Mouse (Mus musculus) embryo, embryonic 10 days (tissue): Measurements from ENCODE around the gene Gm17622.

Experiments used
- DNase-seq: peaks from one replicate; pipeline ENCODE4 v3.0.0-alpha.2; 2015; ENCODE audit warnings: low spot score

Gene Gm17622

DNA sequence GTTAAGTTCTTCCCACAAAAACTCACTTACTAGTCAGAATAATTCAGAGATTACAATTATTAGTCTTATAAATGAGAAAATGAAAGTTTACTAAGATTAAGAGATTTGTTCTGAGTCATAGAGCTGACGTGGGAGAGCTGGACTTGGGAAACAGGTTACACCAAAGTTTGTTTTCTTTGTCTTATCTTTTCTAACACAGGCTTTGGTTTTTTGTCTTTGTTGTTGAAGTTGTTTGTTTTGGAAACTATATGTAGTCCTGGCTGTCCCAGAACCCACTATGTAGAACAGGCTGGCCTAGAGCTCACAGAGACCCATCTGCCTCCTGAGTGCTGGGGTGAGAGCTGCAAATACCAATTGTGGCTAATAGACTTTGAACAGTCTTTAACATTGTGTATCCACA, 20.7 kb downstream of the Gm17622 start:
- no peak for DNase-seq

DNA sequence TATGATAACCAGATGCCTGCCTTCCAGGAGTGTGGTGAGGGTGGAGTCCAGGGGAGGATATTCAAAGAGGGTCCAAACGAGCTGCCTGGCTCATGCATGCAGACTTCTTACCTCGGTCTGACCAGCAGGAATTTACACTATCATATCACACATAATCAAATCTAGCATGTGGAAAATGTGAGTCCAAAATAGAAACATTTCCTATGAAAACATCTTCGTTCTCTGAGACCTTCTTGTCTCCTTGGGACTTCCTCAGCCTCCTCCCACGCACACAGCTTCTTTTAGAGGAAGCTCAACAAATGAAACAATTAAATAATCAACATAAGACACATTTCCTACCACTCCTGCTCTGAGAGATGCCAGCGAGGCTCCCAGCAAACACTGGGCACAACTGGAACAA, 21.4 kb downstream of the Gm17622 start:
- DNase-seq = no peak

DNA sequence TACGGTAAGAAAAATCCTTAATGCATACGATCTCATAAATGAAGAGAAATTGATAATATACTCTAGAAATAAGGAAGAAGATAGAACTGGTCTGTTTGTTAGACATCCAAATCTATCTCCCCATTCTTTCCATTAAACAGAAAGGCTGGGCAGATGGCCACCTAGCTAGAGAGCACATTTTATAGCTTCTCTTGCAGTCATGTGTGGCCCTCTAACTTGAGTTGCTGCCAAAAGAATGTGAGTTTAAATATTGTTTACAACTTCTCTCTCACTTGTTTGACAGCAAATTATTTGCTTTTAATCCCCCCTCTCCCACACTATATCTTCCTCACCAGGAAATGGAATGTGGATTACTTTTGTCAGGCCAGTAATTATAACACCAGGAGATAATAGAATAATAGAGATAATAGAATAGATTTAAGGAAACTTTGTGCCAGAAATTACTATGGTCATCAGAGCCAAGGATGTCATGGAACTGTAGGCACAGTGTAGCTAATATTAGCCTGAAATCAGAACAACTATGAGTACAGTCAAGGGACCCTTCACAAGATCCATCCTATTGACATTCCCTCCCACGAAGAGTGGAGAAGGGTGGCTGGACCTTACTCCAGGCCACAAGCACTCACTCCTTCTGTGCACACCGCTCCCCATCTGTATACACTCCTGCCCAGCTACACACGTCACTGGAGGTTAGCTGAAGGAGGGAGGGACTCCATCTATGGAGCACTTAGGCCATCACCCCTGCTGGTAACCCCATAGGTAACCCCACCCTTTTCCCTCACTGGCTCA, 23.8 kb downstream of the Gm17622 start:
- DNase-seq = no peak

DNA sequence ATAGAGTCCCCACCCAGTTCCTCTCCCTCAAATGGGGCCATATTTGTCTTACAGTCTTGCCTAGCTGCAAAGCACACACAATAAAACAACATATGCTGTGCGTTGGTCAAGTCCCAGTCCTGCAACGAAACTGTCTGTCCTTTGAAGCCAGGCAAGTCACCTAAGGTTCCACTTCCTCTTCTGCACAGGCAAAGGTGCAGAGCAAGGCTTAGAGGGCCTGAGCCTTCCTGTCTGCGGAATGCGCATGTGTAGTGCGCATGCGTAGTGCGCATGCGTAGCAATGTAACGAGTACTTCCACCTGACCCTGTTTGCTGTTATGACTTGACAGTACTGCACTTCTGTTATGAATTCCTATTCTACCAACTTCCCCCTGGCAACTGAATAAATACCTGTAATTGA, 25.7 kb downstream of the Gm17622 start:
- DNase-seq = no peak

DNA sequence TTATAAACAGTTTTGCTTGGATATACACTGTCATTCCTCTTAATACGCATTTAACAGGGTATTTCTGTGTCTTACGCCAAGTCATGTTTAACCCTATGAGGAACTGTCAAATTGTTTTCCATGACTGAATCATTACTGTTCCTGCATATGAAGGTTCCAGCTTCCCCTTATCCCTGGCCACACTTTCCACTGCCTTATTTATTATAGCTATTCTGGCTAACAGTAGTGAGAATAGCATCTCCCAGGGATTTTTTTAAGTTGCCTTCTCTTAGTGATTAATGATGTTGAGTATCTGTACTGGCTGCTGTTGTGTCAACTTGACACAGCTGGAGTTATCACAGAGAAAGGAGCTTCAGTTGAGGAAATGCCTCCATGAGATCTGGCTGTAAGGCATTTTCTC, 26.8 kb downstream of the Gm17622 start:
- DNase-seq = no peak

DNA sequence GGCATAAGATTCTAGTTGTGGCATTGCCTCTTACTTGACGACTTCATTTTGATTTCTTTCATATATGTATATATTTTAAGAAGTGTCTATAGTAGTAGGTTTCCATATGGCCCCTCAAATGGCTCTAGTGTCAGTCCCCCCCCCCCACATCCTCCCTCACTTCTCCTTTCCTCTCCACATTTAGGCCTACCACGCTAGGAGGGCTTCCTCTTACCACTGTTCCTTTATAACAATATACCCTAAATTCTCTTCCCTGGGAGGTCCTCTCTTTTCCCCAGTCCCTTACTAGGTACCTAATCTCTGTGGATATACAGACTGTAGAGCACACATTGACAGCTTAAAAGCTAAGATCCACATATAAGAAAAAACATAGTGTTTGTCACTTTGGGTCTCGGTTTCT, 30.8 kb downstream of the Gm17622 start:
- no peak for DNase-seq

DNA sequence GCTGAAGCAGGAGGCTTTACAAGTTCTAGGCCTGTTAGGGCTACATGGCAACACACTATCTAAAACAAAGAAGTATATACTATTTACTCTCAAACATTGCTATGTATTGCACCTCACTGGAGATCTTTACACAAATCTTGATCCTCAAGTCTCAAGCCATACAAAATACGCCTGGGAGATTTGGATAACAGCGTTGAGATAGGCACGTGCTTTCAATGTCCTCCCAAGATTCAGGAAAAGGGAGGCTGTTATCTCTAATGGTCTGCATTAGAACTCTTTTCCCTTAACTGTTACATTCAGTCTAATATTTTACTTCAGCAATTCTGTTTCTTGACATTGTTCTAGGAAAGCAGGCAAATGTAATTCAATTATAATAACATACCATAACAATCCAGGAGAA, 36.5 kb downstream of the Gm17622 start:
- no peak for DNase-seq

DNA sequence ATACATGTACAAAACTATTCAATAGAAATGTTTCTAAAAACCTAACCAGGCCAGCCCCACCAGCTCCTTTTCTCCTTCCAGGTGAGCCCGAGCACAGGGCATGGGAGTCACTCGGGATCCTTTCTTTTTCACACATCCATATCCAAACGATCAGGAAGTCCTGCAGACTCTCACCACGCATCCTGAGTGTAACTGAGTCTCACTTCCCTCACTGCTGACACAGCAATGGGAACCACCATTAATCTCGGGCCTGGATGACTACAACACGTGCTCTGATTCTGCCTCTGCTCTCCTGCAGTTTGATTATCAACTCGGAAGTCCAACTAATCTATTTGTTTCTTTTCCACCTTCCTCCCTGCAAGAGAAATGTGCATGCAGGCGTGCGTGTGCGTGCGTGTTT, 37.3 kb downstream of the Gm17622 start:
- no peak for DNase-seq

DNA sequence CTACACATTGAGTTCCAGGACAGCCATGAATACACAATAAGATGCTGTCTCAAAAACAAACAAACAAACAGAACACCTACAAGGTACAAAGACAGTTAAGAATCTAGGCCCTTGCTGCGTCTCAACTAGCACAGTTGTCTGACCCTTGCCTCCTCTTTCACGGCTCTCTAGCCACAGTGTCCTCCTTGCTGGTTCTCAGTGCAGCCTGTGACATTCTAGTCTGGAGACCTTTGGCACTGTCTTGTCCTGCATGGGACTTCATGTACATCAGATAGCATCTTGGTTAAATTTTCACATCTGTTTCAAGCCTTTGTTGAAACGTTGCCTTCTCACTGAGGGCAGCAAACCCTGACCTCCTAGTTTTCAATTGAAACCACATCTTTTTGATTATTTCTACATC, 38.2 kb downstream of the Gm17622 start:
- no peak for DNase-seq

DNA sequence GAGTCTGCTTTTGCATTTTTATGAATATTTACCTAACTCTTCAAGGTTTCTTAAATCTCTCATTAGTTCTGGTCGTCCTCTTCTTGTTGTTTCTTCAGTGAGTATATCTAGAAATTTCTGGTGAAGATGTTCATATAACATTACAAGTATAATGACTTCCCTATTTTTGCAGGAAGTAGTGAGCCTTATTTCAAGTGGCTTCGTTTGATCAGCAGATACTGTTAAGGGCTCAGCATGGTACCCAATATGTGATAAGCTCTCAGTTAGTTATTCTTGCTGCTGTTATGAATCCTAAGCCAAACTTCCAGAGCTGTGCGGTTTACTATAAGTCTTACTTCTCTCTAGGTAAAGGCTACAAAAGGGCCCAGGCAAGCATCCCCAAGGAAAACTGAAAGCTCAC, 39.0 kb downstream of the Gm17622 start:
- no peak for DNase-seq

DNA sequence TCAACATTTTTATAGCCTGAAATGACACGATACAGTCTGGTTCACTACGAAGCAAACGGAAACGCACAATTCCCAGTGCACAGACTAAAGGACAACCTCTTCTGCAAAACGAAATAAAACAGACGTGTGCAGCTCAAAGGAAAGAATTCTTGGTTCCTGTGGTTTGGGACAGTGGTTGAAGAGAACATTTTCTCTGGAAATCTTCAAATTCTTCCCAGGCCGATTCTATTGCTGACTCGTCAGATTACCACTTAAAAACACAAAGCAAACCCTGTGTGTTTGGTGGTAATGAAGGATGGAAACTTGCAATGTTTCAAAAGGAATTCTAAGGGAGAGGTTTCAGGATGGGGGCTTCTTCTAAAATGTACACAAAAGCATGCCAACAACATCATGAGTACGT, 39.5 kb downstream of the Gm17622 start:
- DNase-seq = no peak

DNA sequence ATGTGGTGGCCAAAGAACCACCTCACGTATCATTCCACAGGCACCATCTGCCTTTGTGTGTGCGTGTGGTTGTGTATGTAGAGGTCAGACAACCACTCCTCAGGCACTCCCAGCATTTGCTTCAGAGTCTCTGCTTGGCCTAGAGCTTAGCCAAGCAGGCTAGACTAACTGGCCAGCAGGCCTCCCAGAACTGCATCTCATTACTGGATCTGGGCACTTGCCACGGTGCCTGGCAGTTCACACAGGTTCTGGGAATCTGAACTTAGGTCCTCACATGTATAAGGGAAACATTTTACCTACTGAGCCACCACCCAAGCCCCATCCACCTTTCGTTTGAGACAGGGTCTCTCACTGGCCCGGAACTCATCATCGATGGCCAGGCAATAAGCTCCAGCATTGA, 41.6 kb downstream of the Gm17622 start:
- DNase-seq = no peak

DNA sequence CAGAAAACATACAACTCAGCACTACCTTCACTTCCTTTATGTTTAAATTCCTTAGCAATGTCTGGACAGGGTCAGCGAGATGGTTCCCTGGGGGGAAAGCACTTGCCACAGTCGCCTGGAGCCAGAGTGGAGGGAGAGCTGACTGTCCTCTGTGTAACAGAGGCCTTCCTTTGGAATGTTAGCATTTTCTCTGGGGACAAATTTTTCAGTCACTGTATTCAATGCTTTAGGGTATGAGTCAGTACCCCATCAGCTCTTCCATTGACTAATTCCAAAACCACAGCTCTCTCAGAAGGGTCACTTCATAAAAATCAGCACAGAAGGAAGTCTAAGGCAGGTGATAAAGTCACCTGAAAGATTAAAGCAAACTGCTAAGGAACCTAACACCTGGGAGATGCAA, 43.2 kb downstream of the Gm17622 start:
- DNase-seq = no peak

DNA sequence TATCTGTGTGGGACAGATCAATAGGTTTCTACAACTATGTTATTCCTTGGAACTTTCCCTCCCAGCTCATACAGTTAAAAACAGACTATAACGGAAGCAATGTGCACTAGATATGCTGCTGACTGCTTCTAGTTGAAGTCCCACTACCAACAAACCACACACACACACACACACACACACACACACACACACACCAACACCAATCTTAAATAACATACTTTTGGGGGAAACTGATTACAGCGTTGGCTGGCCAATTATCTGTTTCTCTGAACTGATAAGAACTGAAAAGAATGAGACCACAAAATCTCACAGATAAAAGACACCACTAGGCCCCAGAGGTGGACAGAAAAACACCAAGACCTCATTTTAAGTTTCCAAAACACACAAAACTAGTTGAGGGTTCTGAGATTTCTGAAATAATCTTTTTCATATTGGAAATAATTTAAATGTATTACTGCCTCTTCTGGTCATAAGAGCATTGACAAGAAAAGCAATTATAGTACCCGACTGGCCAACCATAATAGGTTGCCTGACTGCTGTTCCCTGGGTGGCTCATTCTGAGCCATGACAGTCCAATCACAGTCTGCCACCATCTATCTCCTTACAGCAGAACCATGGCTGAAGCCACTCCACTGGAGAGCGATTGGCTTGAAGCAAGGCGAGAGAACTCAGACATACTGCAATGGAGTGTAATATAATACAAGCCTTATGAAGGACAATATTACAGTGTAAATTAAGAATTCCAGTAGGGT, 46.5 kb downstream of the Gm17622 start:
- DNase-seq = no peak

DNA sequence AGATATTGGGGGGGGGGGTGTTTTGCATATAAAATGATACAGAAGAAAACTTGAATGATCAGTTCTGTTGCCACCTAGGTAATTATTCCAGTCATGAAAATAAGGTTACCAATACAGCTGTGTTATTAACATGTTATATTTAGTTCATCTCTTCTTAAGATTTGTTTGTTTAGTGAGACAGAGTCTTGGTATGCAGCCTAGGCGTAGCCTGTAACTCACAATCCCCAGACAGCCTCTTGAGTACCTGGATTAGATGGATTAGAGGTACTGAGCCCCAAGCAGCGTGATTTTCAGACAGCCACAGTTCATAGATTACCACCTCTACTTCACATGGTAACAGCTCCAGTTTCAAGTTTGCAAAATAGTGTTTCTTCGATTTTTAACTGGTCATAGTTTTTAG, 47.6 kb downstream of the Gm17622 start:
- no peak for DNase-seq
